Mouse (Mus musculus): Measurements from ENCODE around the gene Coa5. TPM values are rescaled to one million over a fixed set of nuclear protein-coding genes. Genes with fewer than 3 reads are reported as not detected.

Gene Coa5
- polyA plus RNA-seq, 1 experiment from 2014 or later: 41.3 TPM

DNA sequence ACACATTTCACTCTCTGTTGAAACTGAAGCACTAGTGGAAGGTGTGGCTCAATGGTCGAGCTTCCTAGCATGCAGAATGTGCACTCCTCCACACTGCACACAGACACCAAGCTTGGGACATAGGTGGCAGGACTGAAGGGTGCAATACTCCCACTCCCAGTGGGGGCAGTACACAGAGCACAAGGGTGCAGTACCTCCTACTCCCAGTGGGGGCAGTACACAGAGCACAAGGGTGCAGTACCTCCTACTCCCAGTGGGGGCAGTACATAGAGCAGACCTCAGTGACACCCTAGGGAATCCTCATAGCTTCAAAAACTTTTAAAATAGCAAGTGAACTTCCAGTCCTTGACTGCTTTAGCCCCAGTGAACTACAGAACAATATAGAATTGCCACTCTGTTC is 10.5 kb downstream of the Coa5 start:
- H3K27ac ChIP-seq: no peak overlapping the region
- H3K4me2 ChIP-seq: no peak overlapping the region
- no peak overlapping the region for H3K9ac ChIP-seq
- H3K4me3 ChIP-seq (replicated peaks): no peak overlapping the region
- no peaks in the 10 kb centered on the region for H3K9me3 ChIP-seq
- peaks cover 27% of the 10 kb centered on the region for H3K36me3 ChIP-seq
- no peaks in the 10 kb centered on the region for H3K4me1 ChIP-seq
- H3K27me3 ChIP-seq (replicated peaks): no peaks in the 10 kb centered on the region
- WGBS: 92% methylated on average over 1 of the region's 1 CpGs
- no peak for ATAC-seq (ENCODE audit: insufficient read depth, low FRiP score, low read depth)

DNA sequence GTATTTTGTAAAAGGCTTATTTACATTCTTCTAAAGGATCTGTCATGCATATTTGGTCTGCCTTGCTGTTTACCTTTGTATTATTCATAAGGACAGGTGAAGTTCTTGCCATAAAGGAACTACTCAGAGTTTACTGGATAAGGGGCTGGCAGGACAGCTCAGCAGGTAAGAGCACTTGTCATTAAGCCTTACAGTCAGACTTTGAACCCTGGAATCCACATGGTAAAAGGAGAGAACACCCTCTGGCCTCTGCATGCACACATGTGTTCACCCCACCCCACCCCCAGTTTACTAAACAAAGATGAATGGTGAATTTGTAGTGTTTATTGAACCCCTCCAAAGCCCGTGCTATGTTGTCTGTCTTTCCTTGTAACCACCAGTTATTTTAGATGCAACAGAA is 14.5 kb downstream of the Coa5 start:
- H3K27ac ChIP-seq: no peak overlapping the region
- H3K4me1 ChIP-seq: no peaks in the 10 kb centered on the region
- no peak overlapping the region for H3K9ac ChIP-seq
- no peak for ATAC-seq (ENCODE audit: insufficient read depth, low FRiP score, low read depth)
- H3K4me2 ChIP-seq: no peak overlapping the region
- H3K4me3 ChIP-seq (replicated peaks): no peak overlapping the region
- WGBS: 84% methylated on average over 1 of the region's 1 CpGs
- H3K36me3 ChIP-seq: peaks cover 17% of the 10 kb centered on the region
- H3K27me3 ChIP-seq (replicated peaks): no peaks in the 10 kb centered on the region
- H3K9me3 ChIP-seq: no peaks in the 10 kb centered on the region

DNA sequence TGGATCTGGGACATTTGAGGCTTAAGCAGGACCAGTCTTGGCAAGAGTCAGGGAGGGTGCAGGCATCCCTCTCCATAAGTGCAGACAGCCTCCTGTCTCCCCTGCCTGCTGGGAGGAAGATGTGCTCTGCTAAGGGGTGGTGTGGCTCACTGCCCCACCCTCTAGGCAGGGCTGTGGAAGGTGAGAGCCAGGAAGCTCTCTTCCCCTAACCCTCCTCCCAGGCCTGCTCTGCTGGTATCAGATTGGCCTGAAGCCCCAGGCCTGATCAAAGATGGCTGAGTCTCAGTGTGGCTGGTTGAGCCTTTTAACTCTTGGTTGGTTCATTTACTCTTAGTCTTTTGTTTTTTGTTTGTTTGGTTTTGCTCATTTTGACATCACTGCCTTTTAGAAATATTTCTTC is 20.3 kb downstream of the Coa5 start:
- no peak overlapping the region for H3K27ac ChIP-seq
- no peaks in the 10 kb centered on the region; the same call in 1 of the 2 replicates for H3K36me3 ChIP-seq
- no peak overlapping the region for H3K4me3 ChIP-seq (replicated peaks)
- H3K4me1 ChIP-seq: no peaks in the 10 kb centered on the region
- no peaks in the 10 kb centered on the region for H3K27me3 ChIP-seq (replicated peaks)
- no peak for ATAC-seq (ENCODE audit: insufficient read depth, low FRiP score, low read depth)
- H3K9me3 ChIP-seq: no peaks in the 10 kb centered on the region
- no peak overlapping the region for H3K4me2 ChIP-seq
- H3K9ac ChIP-seq: no peak overlapping the region

DNA sequence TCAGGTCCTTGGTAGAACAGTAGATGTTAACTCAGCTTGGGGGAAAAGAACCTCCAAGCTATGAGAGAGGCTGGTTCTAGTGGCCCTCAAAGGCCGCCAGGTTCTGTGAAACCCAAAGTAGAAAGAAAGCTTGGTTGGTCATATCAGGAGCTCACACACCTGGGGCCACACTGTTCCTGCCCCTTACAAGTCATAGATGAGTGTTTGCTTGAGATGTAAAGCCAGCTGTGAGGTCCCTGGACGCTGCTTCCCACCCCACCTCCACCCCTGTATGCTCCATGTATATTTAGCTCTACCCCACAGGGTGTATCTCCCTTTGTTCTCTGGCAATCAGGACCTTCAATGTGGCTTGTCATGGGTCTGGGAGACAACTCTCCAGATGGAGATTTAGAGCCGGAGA is 21.2 kb downstream of the Coa5 start:
- no peaks in the 10 kb centered on the region for H3K4me1 ChIP-seq
- no peak overlapping the region for H3K4me3 ChIP-seq (replicated peaks)
- ATAC-seq (ENCODE audit: insufficient read depth, low FRiP score, low read depth): no peak
- no peak overlapping the region for H3K4me2 ChIP-seq
- no peak overlapping the region for H3K9ac ChIP-seq
- H3K27me3 ChIP-seq (replicated peaks): no peaks in the 10 kb centered on the region
- H3K36me3 ChIP-seq: no peaks in the 10 kb centered on the region; the same call in 1 of the 2 replicates
- no peak overlapping the region for H3K27ac ChIP-seq
- H3K9me3 ChIP-seq: no peaks in the 10 kb centered on the region
- WGBS: 81% methylated on average over 3 of the region's 3 CpGs

DNA sequence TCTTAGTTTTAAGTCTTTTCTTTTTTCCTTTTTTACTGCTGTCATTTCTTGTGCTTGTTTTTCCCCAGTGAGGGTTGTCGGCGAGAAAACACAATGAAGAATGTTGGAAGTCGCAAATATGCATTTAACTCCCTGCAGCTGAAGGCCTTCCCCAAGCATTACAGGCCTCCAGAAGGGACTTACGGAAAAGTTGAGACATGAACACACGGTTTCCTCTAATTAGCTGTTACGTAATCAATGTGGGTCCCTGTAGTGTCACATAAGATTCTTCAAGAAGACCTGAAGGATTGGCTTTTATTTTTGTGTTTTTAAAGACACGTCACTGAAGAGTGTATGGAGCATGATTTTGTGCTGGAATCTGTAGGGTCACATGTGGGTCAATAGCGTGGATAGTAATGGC is 21.8 kb downstream of the Coa5 start:
- no peaks in the 10 kb centered on the region for H3K4me1 ChIP-seq
- no peak for ATAC-seq (ENCODE audit: insufficient read depth, low FRiP score, low read depth)
- H3K27me3 ChIP-seq (replicated peaks): no peaks in the 10 kb centered on the region
- no peak overlapping the region for H3K9ac ChIP-seq
- no peaks in the 10 kb centered on the region for H3K9me3 ChIP-seq
- H3K4me2 ChIP-seq: no peak overlapping the region
- H3K36me3 ChIP-seq: no peaks in the 10 kb centered on the region; the same call in 1 of the 2 replicates
- H3K27ac ChIP-seq: no peak overlapping the region
- no peak overlapping the region for H3K4me3 ChIP-seq (replicated peaks)
- 82% methylated on average over 8 of the region's 8 CpGs for WGBS

DNA sequence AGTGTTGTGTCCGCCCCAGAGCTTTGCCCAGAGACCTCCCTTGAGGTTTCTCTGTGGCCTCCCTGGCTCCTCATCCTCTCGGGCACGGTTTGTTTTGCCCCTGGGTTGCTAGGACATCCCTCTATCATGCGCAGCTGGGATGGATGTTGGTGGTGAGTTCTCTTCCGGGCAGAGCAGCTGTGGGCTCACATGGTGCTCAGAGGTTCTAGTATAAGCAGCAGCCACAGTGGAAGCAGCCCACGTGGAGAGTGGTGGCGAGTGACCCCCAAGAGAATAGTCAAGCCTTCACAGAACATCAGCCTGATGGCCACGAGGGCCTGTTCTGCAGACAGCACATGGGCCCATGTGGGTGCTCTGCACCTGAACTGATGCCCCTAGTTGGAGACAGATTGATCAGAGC is 22.7 kb downstream of the Coa5 start:
- no peak for ATAC-seq (ENCODE audit: insufficient read depth, low FRiP score, low read depth)
- no peak overlapping the region for H3K4me2 ChIP-seq
- 83% methylated on average over 8 of the region's 8 CpGs for WGBS

DNA sequence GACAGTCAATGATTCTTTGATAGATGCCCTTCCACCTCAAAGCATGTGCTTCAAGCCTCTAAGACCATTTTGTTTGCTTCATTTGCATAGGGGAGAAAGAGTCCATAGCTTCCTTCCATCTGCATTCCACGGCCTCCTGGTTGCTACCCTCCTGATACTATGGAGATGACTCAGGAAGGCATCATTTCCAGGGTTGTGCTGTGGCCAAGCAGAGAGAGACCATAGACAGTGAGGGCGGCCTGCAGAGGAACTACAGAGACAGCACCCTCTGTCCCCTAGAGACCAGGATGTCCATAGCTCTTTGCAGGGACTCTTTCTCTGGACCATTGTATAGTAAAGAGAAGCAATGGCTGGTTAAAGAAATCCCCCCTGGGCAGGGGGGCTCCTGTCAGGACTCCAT is 24.8 kb downstream of the Coa5 start:
- ATAC-seq (ENCODE audit: insufficient read depth, low FRiP score, low read depth): no peak
- 88% methylated on average over 2 of the region's 2 CpGs for WGBS
- no peak overlapping the region for H3K9ac ChIP-seq
- H3K27me3 ChIP-seq (replicated peaks): no peaks in the 10 kb centered on the region
- H3K9me3 ChIP-seq: no peaks in the 10 kb centered on the region
- no peaks in the 10 kb centered on the region; the same call in 1 of the 2 replicates for H3K36me3 ChIP-seq
- no peak overlapping the region for H3K27ac ChIP-seq
- H3K4me1 ChIP-seq: no peaks in the 10 kb centered on the region
- no peak overlapping the region for H3K4me3 ChIP-seq (replicated peaks)
- H3K4me2 ChIP-seq: no peak overlapping the region

More for the DNA sequence above, 22.7 kb downstream of the Coa5 start:
- Histone ChIP-seq H3K4me3 (replicated peaks) (no peak overlapping the region), H3K9me3 (no peaks in the 10 kb centered on the region), H3K4me1 (no peaks in the 10 kb centered on the region), H3K9ac (no peak overlapping the region), H3K27ac (no peak overlapping the region), H3K36me3 (no peaks in the 10 kb centered on the region; the same call in 1 of the 2 replicates), H3K27me3 (replicated peaks) (no peaks in the 10 kb centered on the region)

DNA sequence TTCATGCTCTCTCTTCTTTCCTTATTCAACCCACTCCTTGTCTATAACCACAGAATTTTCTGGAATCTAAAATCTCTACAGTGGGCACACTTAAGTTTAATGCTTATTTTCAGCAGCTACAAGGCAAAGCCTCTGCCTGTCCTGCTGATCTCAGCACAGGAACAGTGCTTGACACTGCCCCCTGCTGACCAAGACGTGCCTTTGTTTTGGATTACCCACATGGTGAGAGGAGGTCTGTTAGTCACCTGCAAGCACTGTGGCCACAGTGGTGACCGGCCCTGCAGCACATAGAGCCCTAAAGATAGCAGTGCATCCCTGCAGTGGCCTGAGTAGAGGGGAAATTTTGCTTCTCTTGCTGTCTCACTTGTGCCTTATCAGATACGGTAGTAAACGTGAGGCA is 28.2 kb downstream of the Coa5 start:
- Histone ChIP-seq H3K27me3 (replicated peaks) (no peaks in the 10 kb centered on the region), H3K27ac (no peak overlapping the region), H3K4me3 (replicated peaks) (no peak overlapping the region), H3K9ac (no peak overlapping the region), H3K36me3 (no peaks in the 10 kb centered on the region; the same call in 1 of the 2 replicates), H3K4me1 (peaks cover 11% of the 10 kb centered on the region; the same call in 1 of the 2 replicates), H3K9me3 (no peaks in the 10 kb centered on the region), H3K4me2 (no peak overlapping the region)
- WGBS: 58% methylated on average over 4 of the region's 4 CpGs
- ATAC-seq (ENCODE audit: insufficient read depth, low FRiP score, low read depth): no peak

DNA sequence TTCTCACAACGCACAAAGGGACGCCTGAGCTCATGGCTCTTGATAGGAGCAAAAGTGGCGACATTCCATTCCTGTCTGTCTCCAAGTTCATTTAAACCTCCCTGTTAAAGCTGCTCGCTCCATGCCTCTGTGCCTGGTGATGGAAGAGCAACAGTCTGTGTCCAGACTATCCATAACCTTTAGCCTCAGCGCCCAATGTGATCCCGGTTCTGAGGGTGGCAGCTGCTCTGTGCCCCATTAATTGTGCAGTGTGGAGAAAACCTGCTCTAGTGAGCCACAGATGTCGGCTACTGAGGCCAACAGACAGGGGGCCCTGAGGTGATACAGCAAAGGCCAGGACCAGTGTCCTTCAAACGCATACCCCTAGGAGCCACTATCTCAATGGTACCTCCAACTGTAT is 30.2 kb downstream of the Coa5 start:
- WGBS: 63% methylated on average over 8 of the region's 8 CpGs
- Histone ChIP-seq H3K27ac (peak overlapping the region; percentile 57), H3K9ac (no peak overlapping the region), H3K4me1 (peaks cover 11% of the 10 kb centered on the region; the same call in 1 of the 2 replicates), H3K4me3 (replicated peaks) (no peak overlapping the region), H3K36me3 (no peaks in the 10 kb centered on the region; the same call in 1 of the 2 replicates), H3K9me3 (no peaks in the 10 kb centered on the region), H3K4me2 (no peak overlapping the region), H3K27me3 (replicated peaks) (no peaks in the 10 kb centered on the region)
- no peak for ATAC-seq (ENCODE audit: insufficient read depth, low FRiP score, low read depth)

DNA sequence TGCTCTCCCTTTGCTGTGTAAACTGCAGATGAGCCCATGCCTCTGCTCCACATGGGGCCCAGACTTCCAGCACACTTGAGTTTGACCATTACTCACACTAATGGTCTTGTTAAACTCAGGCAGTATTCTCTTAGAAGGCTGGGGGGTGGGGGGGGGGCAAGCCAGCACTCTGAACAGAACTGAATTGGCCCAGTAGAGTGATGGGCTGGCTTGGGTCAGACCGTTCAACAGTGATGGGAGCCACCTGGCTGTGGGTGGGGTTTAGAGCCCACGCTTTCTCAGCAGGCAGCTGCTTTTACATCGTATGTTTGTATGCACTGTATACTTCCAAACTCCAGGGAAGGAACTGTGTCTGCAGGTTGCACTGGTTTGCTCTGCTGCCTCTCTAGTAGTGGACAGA is 30.9 kb downstream of the Coa5 start:
- WGBS: 24% methylated on average over 3 of the region's 3 CpGs
- no peaks in the 10 kb centered on the region for H3K27me3 ChIP-seq (replicated peaks)
- peak overlapping the region; percentile 23; the same call in 1 of the 2 replicates for H3K4me2 ChIP-seq
- no peaks in the 10 kb centered on the region for H3K36me3 ChIP-seq
- no peak overlapping the region for H3K9ac ChIP-seq
- peak; percentile 69; the same call in 1 of the 2 replicates for ATAC-seq (ENCODE audit: insufficient read depth, low FRiP score, low read depth)
- no peaks in the 10 kb centered on the region for H3K9me3 ChIP-seq
- H3K4me1 ChIP-seq: peaks cover 11% of the 10 kb centered on the region; the same call in 1 of the 2 replicates
- H3K27ac ChIP-seq: peak overlapping the region; percentile 31; the same call in 1 of the 2 replicates
- H3K4me3 ChIP-seq (replicated peaks): no peak overlapping the region

DNA sequence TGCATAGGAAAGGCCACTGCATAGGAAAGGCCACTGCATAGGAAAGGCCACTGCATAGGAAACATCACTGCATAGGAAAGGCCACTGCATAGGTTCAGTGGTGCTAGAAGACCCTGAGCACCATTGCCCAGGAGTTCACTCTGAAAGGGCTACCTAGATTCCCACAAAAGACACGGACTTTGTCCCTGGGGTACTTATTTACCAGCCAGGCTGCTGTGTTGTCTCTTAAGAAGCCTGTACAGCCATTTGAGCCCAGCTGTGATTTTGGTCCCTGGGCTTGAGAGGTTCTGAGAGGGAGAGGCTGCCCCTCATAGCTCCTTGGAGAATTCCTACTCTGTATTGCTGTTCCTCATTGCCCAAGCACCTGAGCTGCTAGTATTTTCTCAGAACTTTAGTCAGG is 33.4 kb downstream of the Coa5 start:
- WGBS: 74% methylated on average over 1 of the region's 1 CpGs
- Histone ChIP-seq H3K27ac (no peak overlapping the region), H3K27me3 (replicated peaks) (no peaks in the 10 kb centered on the region), H3K4me3 (replicated peaks) (no peak overlapping the region), H3K4me1 (peaks cover 11% of the 10 kb centered on the region; the same call in 1 of the 2 replicates), H3K9me3 (no peaks in the 10 kb centered on the region), H3K9ac (no peak overlapping the region), H3K36me3 (no peaks in the 10 kb centered on the region), H3K4me2 (no peak overlapping the region)
- no peak for ATAC-seq (ENCODE audit: insufficient read depth, low FRiP score, low read depth)

DNA sequence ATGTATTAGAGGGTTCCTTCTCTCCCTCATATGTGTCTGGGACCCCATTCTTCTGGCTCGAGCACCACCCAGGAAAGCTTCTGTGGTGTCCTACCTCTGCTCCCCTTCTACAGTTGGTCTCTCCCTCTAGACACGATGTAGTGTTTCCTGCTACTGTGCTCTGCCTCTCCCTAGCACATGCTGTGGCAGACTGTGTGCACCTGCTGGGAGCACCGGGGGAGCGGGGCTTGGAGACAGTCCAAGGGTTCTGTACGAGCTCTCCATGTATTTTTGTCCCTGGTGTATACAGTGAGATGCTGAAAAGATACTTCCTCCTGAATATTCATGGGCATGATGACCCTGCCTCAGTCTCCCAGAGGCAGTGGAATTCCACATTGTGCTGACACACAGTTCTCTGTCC is 36.7 kb downstream of the Coa5 start:
- no peak overlapping the region for H3K4me2 ChIP-seq
- 83% methylated on average over 5 of the region's 5 CpGs for WGBS
- no peak overlapping the region for H3K27ac ChIP-seq
- H3K9me3 ChIP-seq: no peaks in the 10 kb centered on the region
- peaks cover 4% of the 10 kb centered on the region; the same call in 1 of the 2 replicates for H3K4me1 ChIP-seq
- 0 out of 2 replicates have a peak, but pooled peaks cover 9% of the 10 kb centered on the region for H3K36me3 ChIP-seq
- no peak for ATAC-seq (ENCODE audit: insufficient read depth, low FRiP score, low read depth)
- no peaks in the 10 kb centered on the region for H3K27me3 ChIP-seq (replicated peaks)
- H3K9ac ChIP-seq: no peak overlapping the region
- H3K4me3 ChIP-seq (replicated peaks): no peak overlapping the region

DNA sequence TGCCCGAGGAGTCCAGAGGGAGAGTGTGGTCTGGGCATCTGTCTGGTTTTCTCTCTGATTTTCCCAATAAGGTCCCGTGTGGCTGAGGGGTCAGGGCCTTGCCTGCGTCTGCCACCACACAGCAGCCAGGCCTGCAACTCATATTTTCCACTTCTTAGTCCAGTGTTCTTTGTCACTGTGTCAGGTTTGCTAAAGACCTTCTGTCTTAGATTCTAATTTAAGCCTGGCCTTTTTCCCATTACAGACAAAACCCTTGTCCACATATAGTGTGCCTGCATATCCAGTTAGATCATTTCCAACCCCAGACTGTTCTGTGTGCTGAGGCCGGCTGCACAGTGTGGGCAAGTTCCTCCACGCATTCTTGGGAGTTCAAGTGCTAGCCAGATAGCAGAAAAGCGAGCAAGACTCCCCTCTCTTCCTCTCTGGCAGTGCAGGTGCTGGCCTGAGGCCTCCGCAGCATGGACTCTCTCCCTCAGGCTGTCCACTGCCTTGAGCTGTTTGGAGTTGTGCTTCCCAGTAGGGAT is 43.4 kb downstream of the Coa5 start:
- 66% methylated on average over 7 of the region's 7 CpGs for WGBS
- Histone ChIP-seq H3K4me3 (replicated peaks) (no peak overlapping the region), H3K4me1 (no peaks in the 10 kb centered on the region), H3K9ac (no peak overlapping the region), H3K9me3 (no peaks in the 10 kb centered on the region), H3K27me3 (replicated peaks) (no peaks in the 10 kb centered on the region), H3K4me2 (no peak overlapping the region), H3K36me3 (0 out of 2 replicates have a peak, but pooled peaks cover 9% of the 10 kb centered on the region), H3K27ac (peak overlapping the region; percentile 54)
- peak; percentile 17; the same call in 1 of the 2 replicates for ATAC-seq (ENCODE audit: insufficient read depth, low FRiP score, low read depth)

Data from stomach, embryonic 15.5 days (tissue).